Mouse (Mus musculus) G1E (cell line): Measurements from ENCODE around the gene Spint2.

Source experiments
- CTCF ChIP-seq: IDR thresholded peaks from 2 replicates; pipeline ENCODE4 v1.5.1; 2012; ENCODE audit warnings: low read depth, low read length, inconsistent platforms, mixed read lengths
- TAL1 ChIP-seq: conservative IDR thresholded peaks from 2 replicates; pipeline ENCODE4 v1.6.1; 2012; ENCODE audit warnings: low read depth, low read length, inconsistent platforms, mixed read lengths

DNA sequence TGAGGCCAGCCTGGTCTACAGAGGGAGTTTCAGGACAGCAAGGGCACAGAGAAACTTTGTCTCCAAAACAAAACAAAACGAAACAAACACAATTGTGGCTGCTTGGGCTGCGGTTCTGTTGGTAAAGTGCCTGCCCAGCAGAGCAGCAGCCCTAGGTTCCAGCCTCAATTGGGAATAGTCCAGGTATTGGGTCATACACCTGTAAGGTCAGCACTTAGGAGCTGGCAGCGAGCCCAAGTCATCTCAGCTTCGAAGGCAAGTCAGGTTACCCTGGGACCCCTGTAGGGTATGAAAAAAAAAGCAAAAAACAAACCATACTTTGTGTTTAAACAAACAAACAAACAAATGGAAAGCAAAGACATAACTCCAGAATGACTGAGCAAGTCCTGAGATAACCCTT lies 25.8 kb downstream of the Spint2 start:
- TF ChIP-seq CTCF (no peak), TAL1 (no peak)
